Mouse (Mus musculus) myocyte (in vitro differentiated cells): ENCODE results near the gene Adcy10. TPM values are rescaled to one million over a fixed set of nuclear protein-coding genes. Genes with fewer than 3 reads are reported as not detected.

ENCODE experiments used
- H3K27me3 ChIP-seq: one replicate; pipeline ENCODE4 v1.6.1; 2011; ENCODE audit not compliant: control insufficient read depth, insufficient read depth, insufficient read length
- H3K36me3 ChIP-seq: one replicate; pipeline ENCODE4 v1.6.1; 2011; ENCODE audit not compliant: control insufficient read depth, insufficient read depth
- H3K4me2 ChIP-seq: one replicate; pipeline ENCODE4 v1.6.1; 2011; ENCODE audit warnings: low read depth, control low read depth
- H3K4me3 ChIP-seq: one replicate; pipeline ENCODE4 v1.5.1; 2011; ENCODE audit warnings: mild to moderate bottlenecking, control low read depth, moderate library complexity
- H3K79me2 ChIP-seq: one replicate; pipeline ENCODE4 v1.6.1; 2011; ENCODE audit not compliant: control insufficient read depth, insufficient read depth
- H3ac ChIP-seq: one replicate; pipeline ENCODE4 v1.6.1; 2011; ENCODE audit not compliant: control insufficient read depth, insufficient read length
- CEBPB ChIP-seq: IDR thresholded peaks from 2 replicates; pipeline ENCODE4 v1.6.1; 2011; ENCODE audit warnings: mild to moderate bottlenecking, moderate library complexity; ENCODE audit not compliant: poor library complexity, insufficient read depth, severe bottlenecking
- E2F4 ChIP-seq: IDR thresholded peaks from one replicate; pipeline ENCODE4 v1.6.1; 2011; ENCODE audit warnings: mild to moderate bottlenecking, control low read depth, moderate library complexity; ENCODE audit not compliant: insufficient read depth
- MAX ChIP-seq: IDR thresholded peaks from one replicate; pipeline ENCODE4 v1.6.1; 2011; ENCODE audit warnings: low read depth, mild to moderate bottlenecking, control low read depth
- MYOD1 ChIP-seq, 3 experiments: IDR thresholded peaks; one replicate each; pipeline ENCODE4 v1.6.1; 2011; ENCODE audit warnings: control low read depth in 2 of 3, low read depth in 2 of 3, mild to moderate bottlenecking in 2 of 3, moderate library complexity in 1 of 3; ENCODE audit not compliant: insufficient read length in 2 of 3, control insufficient read depth in 1 of 3
- MYOG ChIP-seq, 3 experiments: IDR thresholded peaks; one replicate each; pipeline ENCODE4 v1.6.1; 2011; ENCODE audit warnings: control low read depth in 2 of 3, low read depth in 2 of 3, mild to moderate bottlenecking in 2 of 3; ENCODE audit not compliant: insufficient read length in 2 of 3, control insufficient read depth in 1 of 3, insufficient read depth in 1 of 3
- POLR2A ChIP-seq: IDR thresholded peaks from one replicate; pipeline ENCODE4 v1.6.1; 2011; ENCODE audit warnings: low read depth, mild to moderate bottlenecking, control low read depth, moderate library complexity; ENCODE audit not compliant: insufficient read length
- POLR2AphosphoS2 ChIP-seq: IDR thresholded peaks from one replicate; pipeline ENCODE4 v1.6.1; 2011; ENCODE audit warnings: low read depth, control low read depth; ENCODE audit not compliant: insufficient read length
- REST ChIP-seq: IDR thresholded peaks from one replicate; pipeline ENCODE4 v1.6.1; 2011; ENCODE audit warnings: mild to moderate bottlenecking, control low read depth, moderate library complexity; ENCODE audit not compliant: insufficient read depth, insufficient read length
- SRF ChIP-seq: IDR thresholded peaks from one replicate; pipeline ENCODE4 v1.6.1; 2011; ENCODE audit warnings: low read depth; ENCODE audit not compliant: control insufficient read depth, insufficient read length
- TCF12 ChIP-seq: IDR thresholded peaks from one replicate; pipeline ENCODE4 v1.6.1; 2011; ENCODE audit warnings: mild to moderate bottlenecking, control low read depth; ENCODE audit not compliant: poor library complexity, insufficient read depth, severe bottlenecking
- TCF3 ChIP-seq: IDR thresholded peaks from one replicate; pipeline ENCODE4 v1.6.1; 2011; ENCODE audit warnings: low read depth, control low read depth; ENCODE audit not compliant: insufficient read length
- USF1 ChIP-seq: IDR thresholded peaks from one replicate; pipeline ENCODE4 v1.6.1; 2011; ENCODE audit warnings: low read depth, mild to moderate bottlenecking, control low read depth, moderate library complexity
- polyA plus RNA-seq: library from polyadenylated mRNA; unstranded; fragments of >200 nt; fragmentation: generic; extraction: Trizol; gene quantifications from one replicate; pipeline ENCODE4 v1.2.1, GENCODE M21; 2012; ENCODE audit warnings: missing spikeins

Adcy10 gene
- polyA plus RNA-seq, 1 experiment: not detected

- no peak overlapping the region for H3K4me3 ChIP-seq
- no peaks in the 10 kb centered on the region for H3K79me2 ChIP-seq
- H3ac ChIP-seq: no peak overlapping the region
- H3K27me3 ChIP-seq: no peaks in the 10 kb centered on the region
- no peak overlapping the region for H3K4me2 ChIP-seq
- no peaks in the 10 kb centered on the region for H3K36me3 ChIP-seq
- TF ChIP-seq MYOG (IDR thresholded peaks at IDR 0.05; ENCODE audit: control insufficient read depth in 1 of 3, insufficient read depth in 1 of 3, insufficient read length in 2 of 3, low read depth in 2 of 3) (no peak), TCF3 (no peak), MAX (no peak), CEBPB (no peak)
These were observed 71.7 kb downstream of the Adcy10 start for GRCm38 (mm10) chr1:165556711-165557110.

- no peak overlapping the region for H3K4me2 ChIP-seq
- H3K27me3 ChIP-seq: no peaks in the 10 kb centered on the region
- no peak overlapping the region for H3ac ChIP-seq
- no peak for TF ChIP-seq MAX
- no peak for TF ChIP-seq MYOD1 (IDR thresholded peaks at IDR 0.05; ENCODE audit: control insufficient read depth in 1 of 3, insufficient read length in 2 of 3, low read depth in 2 of 3)
- no peak for TF ChIP-seq SRF
- TF ChIP-seq USF1: no peak
- TF ChIP-seq MYOG (IDR thresholded peaks at IDR 0.05; ENCODE audit: control insufficient read depth in 1 of 3, insufficient read depth in 1 of 3, insufficient read length in 2 of 3, low read depth in 2 of 3): no peak
- TF ChIP-seq POLR2AphosphoS2: no peak
- TF ChIP-seq REST: no peak
- TF ChIP-seq TCF3: no peak
- TF ChIP-seq CEBPB: no peak
- TF ChIP-seq TCF12: no peak
- no peak for TF ChIP-seq POLR2A
- H3K4me3 ChIP-seq: no peak overlapping the region
- no peaks in the 10 kb centered on the region for H3K79me2 ChIP-seq
- no peaks in the 10 kb centered on the region for H3K36me3 ChIP-seq
These were observed 74.1 kb downstream of the Adcy10 start for GRCm38 (mm10) chr1:165559073-165559472.

- no peaks in the 10 kb centered on the region for H3K36me3 ChIP-seq
- no peaks in the 10 kb centered on the region for H3K79me2 ChIP-seq
- H3K27me3 ChIP-seq: no peaks in the 10 kb centered on the region
- H3ac ChIP-seq: no peak overlapping the region
- no peak overlapping the region for H3K4me3 ChIP-seq
- TF ChIP-seq MYOD1 (IDR thresholded peaks at IDR 0.05; ENCODE audit: control insufficient read depth in 1 of 3, insufficient read length in 2 of 3, low read depth in 2 of 3) (no peak), POLR2AphosphoS2 (no peak), TCF3 (no peak), TCF12 (no peak), REST (no peak)
- H3K4me2 ChIP-seq: no peak overlapping the region
These were observed 80.3 kb downstream of the Adcy10 start for GRCm38 (mm10) chr1:165565283-165565682.

GRCm38 (mm10) chr1:165567466-165567865 is 82.5 kb downstream of the Adcy10 start:
- H3K79me2 ChIP-seq: no peaks in the 10 kb centered on the region
- TF ChIP-seq MYOG (IDR thresholded peaks at IDR 0.05; ENCODE audit: control insufficient read depth in 1 of 3, insufficient read depth in 1 of 3, insufficient read length in 2 of 3, low read depth in 2 of 3) (no peak), POLR2AphosphoS2 (no peak), REST (no peak), USF1 (no peak), TCF12 (no peak), MYOD1 (IDR thresholded peaks at IDR 0.05; ENCODE audit: control insufficient read depth in 1 of 3, insufficient read length in 2 of 3, low read depth in 2 of 3) (no peak)
- no peaks in the 10 kb centered on the region for H3K36me3 ChIP-seq
- H3ac ChIP-seq: no peak overlapping the region
- no peak overlapping the region for H3K4me2 ChIP-seq
- H3K4me3 ChIP-seq: no peak overlapping the region
- no peaks in the 10 kb centered on the region for H3K27me3 ChIP-seq

GRCm38 (mm10) chr1:165576005-165576404 is 91.0 kb downstream of the Adcy10 start:
- H3K4me3 ChIP-seq: no peak overlapping the region
- no peak overlapping the region for H3ac ChIP-seq
- no peaks in the 10 kb centered on the region for H3K36me3 ChIP-seq
- H3K4me2 ChIP-seq: no peak overlapping the region
- no peaks in the 10 kb centered on the region for H3K79me2 ChIP-seq
- H3K27me3 ChIP-seq: no peaks in the 10 kb centered on the region
- TF ChIP-seq MYOD1 (IDR thresholded peaks at IDR 0.05; ENCODE audit: control insufficient read depth in 1 of 3, insufficient read length in 2 of 3, low read depth in 2 of 3): no peak
- no peak for TF ChIP-seq REST
- TF ChIP-seq MAX: no peak
- TF ChIP-seq POLR2AphosphoS2: no peak
- TF ChIP-seq TCF3: no peak
- no peak for TF ChIP-seq E2F4
- no peak for TF ChIP-seq MYOG (IDR thresholded peaks at IDR 0.05; ENCODE audit: control insufficient read depth in 1 of 3, insufficient read depth in 1 of 3, insufficient read length in 2 of 3, low read depth in 2 of 3)
- TF ChIP-seq TCF12: no peak
- no peak for TF ChIP-seq USF1
- no peak for TF ChIP-seq SRF
